Mouse (Mus musculus): ENCODE data around the gene Snrnp70. TPM values are rescaled to one million over a fixed set of nuclear protein-coding genes. Genes with fewer than 3 reads are reported as not detected.

Gene Snrnp70
- polyA plus RNA-seq, 2 experiments = 28.8 to 203 TPM

- Histone ChIP-seq H3K9me3 (ENCODE audit: control insufficient read depth, low read length) (no peaks in the 10 kb centered on the region), H3K9ac (replicated peaks) (no peak overlapping the region), H3K27ac (no peak overlapping the region), H3K4me3 (ENCODE audit: insufficient read depth in 1 of 2, low read depth in 2 of 2, low read length in 2 of 2) (no peak overlapping the region), H3K4me2 (ENCODE audit: low read depth) (peak overlapping the region; percentile 81), H3K27me3 (ENCODE audit: control insufficient read depth, insufficient read depth, low read length) (peaks cover 2% of the 10 kb centered on the region; the same call in 1 of the 2 replicates), H3K4me1 (replicated peaks; ENCODE audit: control insufficient read depth in 2 of 2, insufficient read depth in 2 of 2, low read length in 1 of 2) (peaks cover 15 to 31% of the 10 kb centered on the region in 2 experiments), H3K36me3 (replicated peaks; ENCODE audit: control insufficient read depth, insufficient read depth, low read depth) (no peaks in the 10 kb centered on the region)
- no peak for TF ChIP-seq EP300 (IDR thresholded peaks at IDR 0.05; ENCODE audit: low read depth)
- peak; percentile 87 for TF ChIP-seq CTCF (IDR thresholded peaks at IDR 0.05; ENCODE audit: low read depth)
- 2% methylated on average over 8 of the region's 8 CpGs for WGBS (ENCODE audit: insufficient replicate concordance)
- ATAC-seq (ENCODE audit: insufficient read depth) = peak; percentile 50
- peak; percentile 76 to 82 (median 77) for DNase-seq (ENCODE audit: low read depth in 3 of 3, low spot score in 3 of 3)
Measured at GRCm38 (mm10) chr7:45341303-45341702, 54.2 kb downstream of the Snrnp70 start.

- peak overlapping the region; percentile 81 for H3K4me2 ChIP-seq (ENCODE audit: low read depth)
- TF ChIP-seq CTCF (IDR thresholded peaks at IDR 0.05; ENCODE audit: low read depth) (no peak), EP300 (IDR thresholded peaks at IDR 0.05; ENCODE audit: low read depth) (no peak)
- no peaks in the 10 kb centered on the region for H3K36me3 ChIP-seq (replicated peaks; ENCODE audit: control insufficient read depth, insufficient read depth, low read depth)
- H3K4me1 ChIP-seq (replicated peaks; ENCODE audit: control insufficient read depth in 2 of 2, insufficient read depth in 2 of 2, low read length in 1 of 2) = peaks cover 15 to 31% of the 10 kb centered on the region in 2 experiments
- no peaks in the 10 kb centered on the region for H3K9me3 ChIP-seq (ENCODE audit: control insufficient read depth, low read length)
- peak overlapping the region; percentile 36 to 51 for H3K4me3 ChIP-seq (ENCODE audit: insufficient read depth in 1 of 2, low read depth in 2 of 2, low read length in 2 of 2)
- peak; percentile 56 to 57 (median 57) for DNase-seq (ENCODE audit: low read depth in 3 of 3, low spot score in 3 of 3)
- no peak overlapping the region for H3K9ac ChIP-seq (replicated peaks)
- WGBS (ENCODE audit: insufficient replicate concordance) = 1% methylated on average over 11 of the region's 11 CpGs
- H3K27ac ChIP-seq = no peak overlapping the region
- peaks cover 2% of the 10 kb centered on the region; the same call in 1 of the 2 replicates for H3K27me3 ChIP-seq (ENCODE audit: control insufficient read depth, insufficient read depth, low read length)
- ATAC-seq (ENCODE audit: insufficient read depth) = peak; percentile 42; the same call in 1 of the 2 replicates
Measured at GRCm38 (mm10) chr7:45340669-45341068, 54.9 kb downstream of the Snrnp70 start.

GRCm38 (mm10) chr7:45340066-45340442 lies 55.5 kb downstream of the Snrnp70 start:
- 2% methylated on average over 11 of the region's 11 CpGs for WGBS (ENCODE audit: insufficient replicate concordance)
- no peak overlapping the region for H3K27ac ChIP-seq
- DNase-seq (ENCODE audit: low read depth in 3 of 3, low spot score in 3 of 3) = no peak
- peaks cover 15 to 31% of the 10 kb centered on the region in 2 experiments for H3K4me1 ChIP-seq (replicated peaks; ENCODE audit: control insufficient read depth in 2 of 2, insufficient read depth in 2 of 2, low read length in 1 of 2)
- H3K36me3 ChIP-seq (replicated peaks; ENCODE audit: control insufficient read depth, insufficient read depth, low read depth) = no peaks in the 10 kb centered on the region
- peak overlapping the region; percentile 81 for H3K4me2 ChIP-seq (ENCODE audit: low read depth)
- H3K27me3 ChIP-seq (ENCODE audit: control insufficient read depth, insufficient read depth, low read length) = peaks cover 2% of the 10 kb centered on the region; the same call in 1 of the 2 replicates
- H3K4me3 ChIP-seq (ENCODE audit: insufficient read depth in 1 of 2, low read depth in 2 of 2, low read length in 2 of 2) = peak overlapping the region; percentile 36 to 51
- no peak overlapping the region for H3K9ac ChIP-seq (replicated peaks)
- no peak for ATAC-seq (ENCODE audit: insufficient read depth)
- TF ChIP-seq EP300 (IDR thresholded peaks at IDR 0.05; ENCODE audit: low read depth) = no peak
- TF ChIP-seq CTCF (IDR thresholded peaks at IDR 0.05; ENCODE audit: low read depth) = no peak
- H3K9me3 ChIP-seq (ENCODE audit: control insufficient read depth, low read length) = no peaks in the 10 kb centered on the region

DNA sequence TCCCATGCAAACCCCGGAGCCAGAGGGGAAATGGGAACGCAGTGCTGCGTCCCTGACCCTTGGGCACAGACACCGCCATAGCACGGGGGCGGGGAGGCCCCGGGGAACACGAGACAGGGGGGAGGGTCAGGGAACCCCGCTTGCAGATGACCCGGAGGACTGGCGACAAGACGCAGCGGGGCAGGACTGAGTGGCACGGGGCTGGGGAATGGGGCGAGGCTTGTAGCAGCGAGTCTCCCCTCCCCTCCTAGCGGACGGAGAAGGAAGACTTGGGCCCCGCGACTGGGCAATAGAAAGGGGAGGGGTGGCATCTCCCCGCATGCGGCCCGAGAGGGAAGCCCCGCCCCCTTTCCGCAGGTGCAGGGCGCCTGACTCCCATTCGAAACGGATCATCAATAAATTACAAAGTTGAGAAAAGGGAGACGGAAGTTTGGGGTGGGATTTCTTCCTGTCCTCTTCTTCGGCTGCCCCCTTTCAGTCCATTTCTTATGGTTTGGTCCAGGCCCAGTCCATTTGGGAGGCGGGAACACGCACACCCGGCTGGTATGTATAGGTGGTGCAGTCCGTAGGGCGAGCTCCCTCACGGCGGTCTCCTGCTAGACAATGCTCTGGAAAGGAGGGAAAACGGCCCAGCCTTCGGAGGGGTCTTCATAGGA lies 56.0 kb downstream of the Snrnp70 start:
- H3K36me3 ChIP-seq (replicated peaks; ENCODE audit: control insufficient read depth, insufficient read depth, low read depth) = no peaks in the 10 kb centered on the region
- H3K4me3 ChIP-seq (ENCODE audit: insufficient read depth in 1 of 2, low read depth in 2 of 2, low read length in 2 of 2) = peak overlapping the region; percentile 36 to 51
- no peaks in the 10 kb centered on the region for H3K9me3 ChIP-seq (ENCODE audit: control insufficient read depth, low read length)
- DNase-seq (ENCODE audit: low read depth in 3 of 3, low spot score in 3 of 3) (peak; percentile 50 to 57 (median 50)), ATAC-seq (ENCODE audit: insufficient read depth) (peak; percentile 80)
- no peak overlapping the region for H3K27ac ChIP-seq
- H3K4me2 ChIP-seq (ENCODE audit: low read depth) = peak overlapping the region; percentile 81
- WGBS (ENCODE audit: insufficient replicate concordance) = under 1% methylated on average over 37 of the region's 39 CpGs
- TF ChIP-seq EP300 (IDR thresholded peaks at IDR 0.05; ENCODE audit: low read depth) (no peak; the same call in 1 of the 2 replicates), CTCF (IDR thresholded peaks at IDR 0.05; ENCODE audit: low read depth) (peak; percentile 54)
- H3K4me1 ChIP-seq (replicated peaks; ENCODE audit: control insufficient read depth in 2 of 2, insufficient read depth in 2 of 2, low read length in 1 of 2) = peaks cover 15 to 31% of the 10 kb centered on the region in 2 experiments
- peak overlapping the region; percentile 50 for H3K9ac ChIP-seq (replicated peaks)
- peaks cover 2% of the 10 kb centered on the region; the same call in 1 of the 2 replicates for H3K27me3 ChIP-seq (ENCODE audit: control insufficient read depth, insufficient read depth, low read length)

DNA sequence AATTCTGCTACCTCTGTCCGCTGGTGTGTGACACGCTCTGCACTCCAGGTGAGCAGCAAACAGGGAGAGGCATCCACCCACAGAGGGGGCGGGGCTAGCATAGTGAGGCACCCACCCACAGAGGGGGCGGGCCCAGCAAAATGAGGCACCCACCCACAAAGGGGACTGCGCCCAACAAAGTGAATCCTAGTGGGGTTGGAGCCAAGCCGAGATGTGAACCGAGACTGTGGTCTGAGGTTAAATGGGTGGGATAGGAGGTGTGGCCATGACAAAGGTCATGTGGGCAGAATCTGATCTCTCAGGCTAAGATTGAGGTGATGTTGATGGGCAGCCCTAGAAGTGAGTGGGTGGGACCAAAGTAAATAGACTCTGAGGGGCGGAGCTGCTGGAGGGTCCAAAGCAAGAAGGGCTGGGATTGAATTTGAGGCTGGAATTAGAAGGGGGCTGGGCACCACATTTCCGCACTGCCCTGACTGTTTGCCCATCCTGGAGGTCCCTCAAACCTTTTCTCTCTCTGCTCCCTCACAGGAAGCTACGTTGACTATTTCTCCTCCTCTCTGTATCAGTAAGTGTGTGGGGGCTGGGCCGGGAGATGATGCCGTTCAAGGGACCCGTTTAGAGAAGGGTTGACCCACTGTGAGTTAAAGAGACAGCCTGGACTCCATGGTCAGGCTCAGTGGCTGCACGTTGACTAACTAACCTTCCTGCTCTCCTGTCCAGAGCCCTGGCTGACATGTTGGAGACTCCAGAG lies 57.2 kb downstream of the Snrnp70 start:
- H3K4me3 ChIP-seq (ENCODE audit: insufficient read depth in 1 of 2, low read depth in 2 of 2, low read length in 2 of 2) = no peak overlapping the region
- H3K9me3 ChIP-seq (ENCODE audit: control insufficient read depth, low read length) = no peaks in the 10 kb centered on the region
- H3K27me3 ChIP-seq (ENCODE audit: control insufficient read depth, insufficient read depth, low read length) = peaks cover 8% of the 10 kb centered on the region
- H3K9ac ChIP-seq (replicated peaks) = no peak overlapping the region
- TF ChIP-seq CTCF (IDR thresholded peaks at IDR 0.05; ENCODE audit: low read depth) (no peak), EP300 (IDR thresholded peaks at IDR 0.05; ENCODE audit: low read depth) (no peak)
- ATAC-seq (ENCODE audit: insufficient read depth) (no peak), DNase-seq (ENCODE audit: low read depth in 3 of 3, low spot score in 3 of 3) (no peak)
- peak overlapping the region; percentile 81 for H3K4me2 ChIP-seq (ENCODE audit: low read depth)
- no peaks in the 10 kb centered on the region for H3K36me3 ChIP-seq (replicated peaks; ENCODE audit: control insufficient read depth, insufficient read depth, low read depth)
- H3K4me1 ChIP-seq (replicated peaks; ENCODE audit: control insufficient read depth in 2 of 2, insufficient read depth in 2 of 2, low read length in 1 of 2) = peaks cover 15 to 31% of the 10 kb centered on the region in 2 experiments
- 2% methylated on average over 14 of the region's 14 CpGs for WGBS (ENCODE audit: insufficient replicate concordance)
- H3K27ac ChIP-seq = no peak overlapping the region

Measured in liver, embryonic 14.5 days (tissue).